Mouse (Mus musculus) hindbrain, embryonic 15.5 days (tissue): Measurements from ENCODE around the gene Ccdc85c. TPM values are rescaled to one million over a fixed set of nuclear protein-coding genes. Genes with fewer than 3 reads are reported as not detected.

Experiments used
- ATAC-seq: fragments of 200-750 bp; cut with Nextera tagmentation; 2 replicates; pipeline ENCODE4 v1.8.0; 2017; ENCODE audit warnings: low read depth, moderate number of reproducible peaks, moderate TSS enrichment; ENCODE audit not compliant: low FRiP score
- H3K27ac ChIP-seq: fragments of 300-500 bp; sonication (generic); replicated peaks from 2 replicates; pipeline ENCODE4 v1.5.1; 2015; ENCODE audit warnings: mild to moderate bottlenecking, inconsistent platforms
- H3K27me3 ChIP-seq: fragments of 300-500 bp; sonication (generic); 2 replicates; pipeline ENCODE4 v1.6.1; 2015; ENCODE audit warnings: control low read depth, inconsistent platforms
- H3K36me3 ChIP-seq: fragments of 300-500 bp; sonication (generic); 2 replicates; pipeline ENCODE4 v1.6.1; 2015; ENCODE audit warnings: control low read depth, inconsistent platforms
- H3K4me1 ChIP-seq: fragments of 300-500 bp; sonication (generic); replicated peaks from 2 replicates; pipeline ENCODE4 v1.6.1; 2015; ENCODE audit warnings: control low read depth, inconsistent platforms
- H3K4me2 ChIP-seq: fragments of 300-500 bp; sonication (generic); 2 replicates; pipeline ENCODE4 v1.6.1; 2015; ENCODE audit warnings: moderate library complexity, mild to moderate bottlenecking, inconsistent platforms
- H3K4me3 ChIP-seq: fragments of 300-500 bp; sonication (generic); 2 replicates; pipeline ENCODE4 v1.5.1; 2015; ENCODE audit warnings: mild to moderate bottlenecking, inconsistent platforms
- H3K9ac ChIP-seq: fragments of 300-500 bp; sonication (generic); 2 replicates; pipeline ENCODE4 v1.6.1; 2015; ENCODE audit warnings: inconsistent platforms
- H3K9me3 ChIP-seq: fragments of 300-500 bp; sonication (generic); 2 replicates; pipeline ENCODE4 v1.6.1; 2016; ENCODE audit warnings: control low read depth, inconsistent platforms
- WGBS: fragments of 180-500 bp; shearing (Covaris S2); methylation state at CpG from one replicate; pipeline ENCODE4 v1.1.7; 2015; 5-methylcytosine and 5-hydroxymethylcytosine counted together
- polyA plus RNA-seq: library from polyadenylated mRNA; unstranded; fragments of >200 nt; fragmentation: Nextera tagmentation; extraction: Ambion mirVana; gene quantifications from 2 replicates; pipeline ENCODE4 v1.2.1, GENCODE M21; 2015

Gene Ccdc85c
- polyA plus RNA-seq, 1 experiment from 2014 or later = 13.7 TPM

GRCm38 (mm10) chr12:108174606-108175505 is 100.4 kb downstream of the Ccdc85c start:
- Histone ChIP-seq H3K4me3 (no peak overlapping the region), H3K4me1 (peaks cover 20% of the 10 kb centered on the region), H3K9me3 (no peaks in the 10 kb centered on the region), H3K36me3 (no peaks in the 10 kb centered on the region), H3K27me3 (no peaks in the 10 kb centered on the region), H3K9ac (no peak overlapping the region), H3K27ac (no peak overlapping the region), H3K4me2 (no peak overlapping the region)
- 74% methylated on average over 8 of the region's 8 CpGs for WGBS
- ATAC-seq = no peak

GRCm38 (mm10) chr12:108172639-108173038 is 102.6 kb downstream of the Ccdc85c start:
- Histone ChIP-seq H3K4me3 (no peak overlapping the region), H3K27me3 (no peaks in the 10 kb centered on the region), H3K36me3 (no peaks in the 10 kb centered on the region), H3K4me1 (peaks cover 19% of the 10 kb centered on the region), H3K9ac (no peak overlapping the region), H3K4me2 (no peak overlapping the region), H3K9me3 (no peaks in the 10 kb centered on the region), H3K27ac (no peak overlapping the region)
- ATAC-seq = no peak
- WGBS = 45% methylated on average over 4 of the region's 4 CpGs

- H3K4me3 ChIP-seq = no peak overlapping the region
- peaks cover 6% of the 10 kb centered on the region for H3K4me1 ChIP-seq
- no peak overlapping the region for H3K27ac ChIP-seq
- no peaks in the 10 kb centered on the region for H3K9me3 ChIP-seq
- no peaks in the 10 kb centered on the region for H3K27me3 ChIP-seq
- H3K4me2 ChIP-seq = no peak overlapping the region
- H3K9ac ChIP-seq = no peak overlapping the region
- no peaks in the 10 kb centered on the region for H3K36me3 ChIP-seq
- ATAC-seq = no peak
Observed at GRCm38 (mm10) chr12:108171336-108171735, 103.9 kb downstream of the Ccdc85c start.

- Histone ChIP-seq H3K4me1 (peaks cover 4% of the 10 kb centered on the region; the same call in 1 of the 2 replicates), H3K4me3 (no peak overlapping the region), H3K27ac (no peak overlapping the region), H3K9ac (no peak overlapping the region), H3K9me3 (no peaks in the 10 kb centered on the region), H3K27me3 (no peaks in the 10 kb centered on the region), H3K4me2 (no peak overlapping the region), H3K36me3 (no peaks in the 10 kb centered on the region)
- no peak for ATAC-seq
- WGBS = 94% methylated on average over 3 of the region's 3 CpGs
Observed at GRCm38 (mm10) chr12:108170467-108170866, 104.8 kb downstream of the Ccdc85c start.

- Histone ChIP-seq H3K4me3 (no peak overlapping the region), H3K9ac (no peak overlapping the region), H3K9me3 (no peaks in the 10 kb centered on the region), H3K36me3 (no peaks in the 10 kb centered on the region), H3K27me3 (no peaks in the 10 kb centered on the region), H3K27ac (no peak overlapping the region), H3K4me2 (no peak overlapping the region), H3K4me1 (peaks cover 4% of the 10 kb centered on the region; the same call in 1 of the 2 replicates)
- no peak for ATAC-seq
- WGBS = 85% methylated on average over 3 of the region's 3 CpGs
Observed at GRCm38 (mm10) chr12:108168909-108169308, 106.3 kb downstream of the Ccdc85c start.

GRCm38 (mm10) chr12:108163706-108164105 is 111.5 kb downstream of the Ccdc85c start:
- no peak for ATAC-seq
- WGBS = 68% methylated on average over 3 of the region's 3 CpGs
- H3K27me3 ChIP-seq = no peaks in the 10 kb centered on the region
- H3K27ac ChIP-seq = no peak overlapping the region
- peaks cover 12% of the 10 kb centered on the region for H3K36me3 ChIP-seq
- H3K4me2 ChIP-seq = no peak overlapping the region
- H3K9me3 ChIP-seq = no peaks in the 10 kb centered on the region
- no peak overlapping the region for H3K9ac ChIP-seq
- no peak overlapping the region for H3K4me3 ChIP-seq
- H3K4me1 ChIP-seq = no peaks in the 10 kb centered on the region

- no peaks in the 10 kb centered on the region for H3K4me1 ChIP-seq
- H3K9ac ChIP-seq = no peak overlapping the region
- H3K27ac ChIP-seq = no peak overlapping the region
- ATAC-seq = no peak
- H3K4me2 ChIP-seq = no peak overlapping the region
- no peaks in the 10 kb centered on the region for H3K27me3 ChIP-seq
- WGBS = 81% methylated on average over 1 of the region's 1 CpGs
- no peaks in the 10 kb centered on the region for H3K9me3 ChIP-seq
- no peak overlapping the region for H3K4me3 ChIP-seq
- peaks cover 16% of the 10 kb centered on the region for H3K36me3 ChIP-seq
Observed at GRCm38 (mm10) chr12:108162036-108162435, 113.2 kb downstream of the Ccdc85c start.

GRCm38 (mm10) chr12:108159863-108160262 is 115.4 kb downstream of the Ccdc85c start:
- Histone ChIP-seq H3K27me3 (no peaks in the 10 kb centered on the region), H3K27ac (no peak overlapping the region), H3K4me2 (no peak overlapping the region), H3K9me3 (no peaks in the 10 kb centered on the region), H3K36me3 (peaks cover 22% of the 10 kb centered on the region), H3K4me1 (no peaks in the 10 kb centered on the region), H3K4me3 (no peak overlapping the region), H3K9ac (no peak overlapping the region)
- no peak for ATAC-seq

Other genes starting within 250 kb of the Ccdc85c start
- gene Setd3, start 96.1 kb downstream of the Ccdc85c start, polyA plus RNA-seq = 95.6 and 95.9 TPM in 2 replicates
- 2.8 and 3.1 TPM in 2 replicates for gene Ccnk, start 95.8 kb downstream of the Ccdc85c start, polyA plus RNA-seq
- 2.7 and 2.9 TPM in 2 replicates for gene Hhipl1, start 30.8 kb upstream of the Ccdc85c start, polyA plus RNA-seq
- gene Cyp46a1, start 59.0 kb upstream of the Ccdc85c start, polyA plus RNA-seq = 30.8 and 32.2 TPM in 2 replicates
- 58.2 and 60.4 TPM in 2 replicates for gene Eml1, start 95.5 kb upstream of the Ccdc85c start, polyA plus RNA-seq